Mouse (Mus musculus) heart, adult 2 months (tissue): ENCODE measurements at regions not wholly inside any gene's neighbourhood (a gene's known extent, or its start where the extent isn't known, plus 50 kb on each side); places are given as distances from the start of the nearest gene placed in this dataset.

ENCODE experiments used
- DNase-seq, 2 experiments: peaks; one replicate each; pipeline ENCODE4 v3.0.0; 2021
- H3K27ac ChIP-seq: fragments of 200-600 bp; 2 replicates; pipeline ENCODE4 v1.8.1; 2022
- H3K27me3 ChIP-seq: fragments of 200-500 bp; 2 replicates; pipeline ENCODE4 v1.6.1; 2012; ENCODE audit warnings: mild to moderate bottlenecking, low read length, inconsistent platforms, mixed read lengths; ENCODE audit not compliant: control insufficient read depth, insufficient read depth
- H3K36me3 ChIP-seq: fragments of 200-500 bp; 2 replicates; pipeline ENCODE4 v1.6.1; 2012; ENCODE audit warnings: low read length, inconsistent platforms; ENCODE audit not compliant: control insufficient read depth, insufficient read depth
- H3K4me1 ChIP-seq: fragments of 200-500 bp; 2 replicates; pipeline ENCODE4 v1.6.1; 2011; ENCODE audit warnings: low read length; ENCODE audit not compliant: control insufficient read depth, insufficient read depth
- H3K4me3 ChIP-seq: fragments of 200-600 bp; 2 replicates; pipeline ENCODE4 v1.8.1; 2022
- H3K79me2 ChIP-seq: fragments of 200-500 bp; replicated peaks from 2 replicates; pipeline ENCODE4 v1.6.1; 2012; ENCODE audit warnings: mild to moderate bottlenecking, inconsistent platforms, low read length, moderate library complexity, mixed read lengths; ENCODE audit not compliant: control insufficient read depth, insufficient read depth
- H3K9ac ChIP-seq: fragments of 200-500 bp; 2 replicates; pipeline ENCODE4 v1.6.1; 2012; ENCODE audit warnings: low read depth, mild to moderate bottlenecking, control low read depth, inconsistent platforms, low read length, mixed read lengths
- CTCF ChIP-seq: fragments of 200-600 bp; IDR thresholded peaks from 2 replicates; pipeline ENCODE4 v1.8.1; 2022; ENCODE audit warnings: antibody characterized with exemption, mild to moderate bottlenecking, moderate library complexity
- EP300 ChIP-seq: fragments of 200-500 bp; IDR thresholded peaks from 2 replicates; pipeline ENCODE4 v1.6.1; 2011; ENCODE audit warnings: low read depth, low read length, control low read depth; ENCODE audit not compliant: insufficient read depth
- POLR2A ChIP-seq: fragments of 200-500 bp; IDR thresholded peaks from 2 replicates; pipeline ENCODE4 v1.6.1; 2011; ENCODE audit warnings: mild to moderate bottlenecking, low read depth, low read length, control low read depth; ENCODE audit not compliant: insufficient read depth
- WGBS: fragments of 180-500 bp; shearing (Covaris S2); methylation state at CpG from one replicate; pipeline ENCODE4 v1.1.7; 2018; 5-methylcytosine and 5-hydroxymethylcytosine counted together
- intact Hi-C: fragments of 180-260 bp; cut with DNase I; formaldehyde crosslinking; loops from one replicate; pipeline ENCODE4 v1.15.1; 2025

- H3K4me3 ChIP-seq = no peak overlapping the region
- H3K36me3 ChIP-seq = no peaks in the 10 kb centered on the region
- no peak for DNase-seq
- no peaks in the 10 kb centered on the region for H3K27me3 ChIP-seq
- no peaks in the 10 kb centered on the region for H3K4me1 ChIP-seq
- no peak overlapping the region for H3K27ac ChIP-seq
- intact Hi-C loops = no loop called here
- no peak overlapping the region for H3K9ac ChIP-seq
- WGBS = 86% methylated on average over 9 of the region's 9 CpGs
- H3K79me2 ChIP-seq = no peaks in the 10 kb centered on the region
- TF ChIP-seq CTCF = no peak
- no peak for TF ChIP-seq EP300
- TF ChIP-seq POLR2A = no peak
Observed at GRCm38 (mm10) chr1:94413043-94413442, 360.7 kb upstream of the Pdcd1 start.

GRCm38 (mm10) chr1:94366606-94367005 lies 314.3 kb upstream of the Pdcd1 start:
- H3K4me1 ChIP-seq = no peaks in the 10 kb centered on the region
- no peak for TF ChIP-seq EP300
- intact Hi-C loops = no loop called here
- 60% methylated on average over 1 of the region's 1 CpGs for WGBS
- no peak overlapping the region for H3K9ac ChIP-seq
- no peak overlapping the region for H3K27ac ChIP-seq
- no peaks in the 10 kb centered on the region for H3K27me3 ChIP-seq
- DNase-seq = no peak
- H3K79me2 ChIP-seq = no peaks in the 10 kb centered on the region
- H3K4me3 ChIP-seq = no peak overlapping the region
- H3K36me3 ChIP-seq = no peaks in the 10 kb centered on the region

- TF ChIP-seq POLR2A (no peak), EP300 (no peak), CTCF (no peak)
- H3K79me2 ChIP-seq = no peaks in the 10 kb centered on the region
- no peaks in the 10 kb centered on the region for H3K4me1 ChIP-seq
- H3K4me3 ChIP-seq = no peak overlapping the region
- no peak overlapping the region for H3K27ac ChIP-seq
- intact Hi-C loops = no loop called here
- no peaks in the 10 kb centered on the region for H3K36me3 ChIP-seq
- 54% methylated on average over 1 of the region's 1 CpGs for WGBS
- no peaks in the 10 kb centered on the region for H3K27me3 ChIP-seq
- DNase-seq = no peak
- H3K9ac ChIP-seq = no peak overlapping the region
Observed at GRCm38 (mm10) chr1:94356996-94357395, 304.6 kb upstream of the Pdcd1 start.

GRCm38 (mm10) chr1:94355873-94356272 lies 303.5 kb upstream of the Pdcd1 start:
- WGBS = 27% methylated on average over 3 of the region's 3 CpGs
- Histone ChIP-seq H3K9ac (no peak overlapping the region), H3K79me2 (no peaks in the 10 kb centered on the region), H3K4me1 (no peaks in the 10 kb centered on the region), H3K27ac (no peak overlapping the region), H3K36me3 (no peaks in the 10 kb centered on the region), H3K4me3 (no peak overlapping the region), H3K27me3 (no peaks in the 10 kb centered on the region)
- intact Hi-C loops = no loop called here
- no peak for TF ChIP-seq EP300
- no peak for TF ChIP-seq CTCF
- no peak for TF ChIP-seq POLR2A
- DNase-seq = no peak

- Histone ChIP-seq H3K79me2 (no peaks in the 10 kb centered on the region), H3K4me1 (no peaks in the 10 kb centered on the region), H3K4me3 (no peak overlapping the region), H3K27ac (no peak overlapping the region), H3K9ac (no peak overlapping the region), H3K36me3 (no peaks in the 10 kb centered on the region), H3K27me3 (no peaks in the 10 kb centered on the region)
- TF ChIP-seq POLR2A (no peak), EP300 (no peak), CTCF (no peak)
- 93% methylated on average over 2 of the region's 2 CpGs for WGBS
- no peak for DNase-seq
- intact Hi-C loops = no loop called here
Observed at GRCm38 (mm10) chr1:94342576-94342975, 290.2 kb upstream of the Pdcd1 start.

GRCm38 (mm10) chr1:94341237-94341636 lies 288.9 kb upstream of the Pdcd1 start:
- no peaks in the 10 kb centered on the region for H3K27me3 ChIP-seq
- TF ChIP-seq CTCF (no peak), POLR2A (no peak), EP300 (no peak)
- H3K9ac ChIP-seq = no peak overlapping the region
- H3K79me2 ChIP-seq = no peaks in the 10 kb centered on the region
- 45% methylated on average over 3 of the region's 3 CpGs for WGBS
- H3K36me3 ChIP-seq = no peaks in the 10 kb centered on the region
- no peak overlapping the region for H3K4me3 ChIP-seq
- DNase-seq = no peak
- no peak overlapping the region for H3K27ac ChIP-seq
- no peaks in the 10 kb centered on the region for H3K4me1 ChIP-seq
- intact Hi-C loops = no loop called here

GRCm38 (mm10) chr1:94318029-94318428 lies 265.7 kb upstream of the Pdcd1 start:
- Histone ChIP-seq H3K27me3 (no peaks in the 10 kb centered on the region), H3K79me2 (no peaks in the 10 kb centered on the region), H3K4me3 (no peak overlapping the region), H3K27ac (no peak overlapping the region), H3K4me1 (no peaks in the 10 kb centered on the region), H3K9ac (no peak overlapping the region), H3K36me3 (no peaks in the 10 kb centered on the region)
- TF ChIP-seq POLR2A (no peak), CTCF (no peak), EP300 (no peak)
- intact Hi-C loops = no loop called here
- no peak for DNase-seq
